Mouse (Mus musculus) liver, postnatal 0 days (tissue): ENCODE measurements at regions not wholly inside any gene's neighbourhood (a gene's known extent, or its start where the extent isn't known, plus 50 kb on each side); places are given as distances from the start of the nearest gene placed in this dataset.

Source experiments
- CTCF ChIP-seq: sonication (generic); IDR thresholded peaks from 2 replicates; pipeline ENCODE4 v1.5.1; 2016; ENCODE audit warnings: antibody characterized with exemption, low read depth
- EP300 ChIP-seq: IDR thresholded peaks from 2 replicates; pipeline ENCODE4 v1.6.1; 2016; ENCODE audit warnings: antibody characterized with exemption, low read depth, mild to moderate bottlenecking

- TF ChIP-seq CTCF (peak; percentile 17; the same call in 1 of the 2 replicates), EP300 (no peak)
Measured at GRCm38 (mm10) chr15:93154022-93154421, 121.0 kb downstream of the Gxylt1 start.
